Mouse (Mus musculus): Measurements from ENCODE around the gene Olfr382. TPM values are rescaled to one million over a fixed set of nuclear protein-coding genes. Genes with fewer than 3 reads are reported as not detected.
"Not testable (repeated sequence)": the region's sequence is repeated elsewhere in the genome, so short reads cannot be mapped to it uniquely, and the experiment has no call there.

Gene Olfr382
- not detected for total RNA-seq (2021)
- long read RNA-seq, experiment 1, result 0 reads
- long read RNA-seq, experiment 2, result 0 reads

- DNase-seq (ENCODE audit: low spot score in 2 of 2), result no peak
Observed at GRCm38 (mm10) chr11:73517097-73517496, at the start of gene Olfr382. TSS of gene Olfr382 (minus strand) at chr11:73517197.

GRCm38 (mm10) chr11:73528971-73529370, 12.0 kb upstream of the Olfr382 start:
- not testable (repeated sequence) for DNase-seq (ENCODE audit: low spot score in 2 of 2)

GRCm38 (mm10) chr11:73491503-73491902, 25.5 kb downstream of the Olfr382 start, which contains the start of gene Olfr381:
TSS of gene Olfr381 (minus strand) at chr11:73491603.
- DNase-seq (ENCODE audit: low spot score in 2 of 2), result no peak

Other genes with a start within 250 kb of the Olfr382 start
- gene Trpv3, start 249.8 kb downstream of the Olfr382 start, total RNA-seq (2021), result under 1 TPM in 1 of 2 experiments, not detected in 1; 0.05 TPM
- 1 to 10 TPM; 2.1 to 2.4 TPM for gene Aspa, start 187.6 kb downstream of the Olfr382 start, total RNA-seq (2021)
- not detected for gene Gm49340, start 187.5 kb downstream of the Olfr382 start, total RNA-seq (2021)
- gene Spata22, start 187.5 kb downstream of the Olfr382 start, total RNA-seq (2021), result not detected
- gene Olfr20, start 166.4 kb downstream of the Olfr382 start, total RNA-seq (2021), result not detected
- not detected for gene Olfr376, start 146.0 kb downstream of the Olfr382 start, total RNA-seq (2021)
- gene Olfr1, start 117.6 kb downstream of the Olfr382 start, total RNA-seq (2021), result not detected
- not detected for gene Olfr378, start 88.7 kb downstream of the Olfr382 start, total RNA-seq (2021)
- not detected for gene Olfr380, start 59.7 kb downstream of the Olfr382 start, total RNA-seq (2021)
- gene Olfr381, start 25.6 kb downstream of the Olfr382 start, total RNA-seq (2021), result not detected
- gene Olfr385, start 75.8 kb upstream of the Olfr382 start, total RNA-seq (2021), result not detected
- gene Olfr384, start 81.4 kb upstream of the Olfr382 start, total RNA-seq (2021), result not detected
- not detected for gene Zfp735, start 171.6 kb upstream of the Olfr382 start, total RNA-seq (2021)